Mouse (Mus musculus): ENCODE data around the gene Fam83g.

DNA sequence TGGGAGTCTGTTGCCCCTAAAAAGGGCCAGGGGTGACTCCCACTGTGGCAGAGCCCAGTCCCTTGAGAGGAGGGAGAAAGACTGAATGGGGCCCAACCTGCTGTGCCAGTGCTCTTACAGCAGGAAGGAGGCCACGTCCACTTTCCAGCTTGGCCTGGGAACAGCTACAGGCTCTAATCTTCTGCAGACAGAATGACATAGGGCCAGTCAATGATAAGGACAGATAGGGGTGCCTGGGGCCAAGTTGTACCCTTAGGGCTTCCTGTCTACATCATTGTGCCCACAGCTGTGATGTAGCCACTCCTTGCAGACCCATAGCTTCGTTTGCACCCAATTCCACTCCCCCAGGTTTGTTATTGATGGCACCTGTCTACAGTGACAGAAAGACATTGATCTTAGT is 2.2 kb downstream of the Fam83g start:
- no peak for TF ChIP-seq CTCF (IDR thresholded peaks at IDR 0.05; ENCODE audit: low read depth, low read length)
- no peak for TF ChIP-seq TAL1 (conservative IDR thresholded peaks at IDR 0.05; ENCODE audit: low read depth, low read length)
- TF ChIP-seq POLR2AphosphoS5 (IDR thresholded peaks at IDR 0.05; ENCODE audit: insufficient replicate concordance, low read depth, low read length): no peak
- TF ChIP-seq GATA2 (IDR thresholded peaks at IDR 0.05; ENCODE audit: borderline replicate concordance, low read depth, low read length): no peak
- TF ChIP-seq GATA1 (IDR thresholded peaks at IDR 0.05; ENCODE audit: borderline replicate concordance, low read length): no peak
